Mouse (Mus musculus) neutrophil, adult 65 days (primary cell): ENCODE data around the gene Irf2bp1. TPM values are rescaled to one million over a fixed set of nuclear protein-coding genes. Genes with fewer than 3 reads are reported as not detected.

Experiments
- total RNA-seq: library from RNA; stranded (reverse); gene quantifications from 2 replicates; pipeline ENCODE4 v1.2.4, GENCODE M21; 2023

The Irf2bp1 gene
- total RNA-seq: 11.7 and 14.2 TPM in 2 replicates

GRCm38 (mm10) chr7:19003902-19004630 is at the start of gene Irf2bp1:
Gene Irf2bp1 (plus strand): TSS chr7:19004044.

DNA sequence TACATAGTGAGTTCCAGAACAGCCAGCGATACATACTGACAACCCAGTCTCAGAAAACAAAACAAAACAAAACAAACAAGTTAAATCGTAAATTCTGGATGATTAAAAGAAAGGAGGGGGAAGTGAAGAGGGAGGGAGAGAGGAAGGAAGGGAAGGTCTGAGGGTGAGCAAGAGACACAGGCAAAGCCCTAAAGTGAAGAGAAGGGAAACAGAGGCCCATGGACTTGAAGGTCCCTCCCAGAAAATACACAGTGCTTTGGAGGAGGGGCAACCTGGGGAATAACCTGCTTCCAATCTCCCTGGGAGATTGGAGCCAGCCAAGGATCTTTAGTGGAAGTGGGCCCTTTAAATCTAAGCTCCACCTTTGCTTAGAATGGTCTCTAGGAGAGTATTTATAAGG is 16.7 kb upstream of the Irf2bp1 start, which contains the start of gene Nanos2:
Gene Nanos2 (plus strand): TSS at position 301 of the 400 bp plus-strand sequence.

DNA sequence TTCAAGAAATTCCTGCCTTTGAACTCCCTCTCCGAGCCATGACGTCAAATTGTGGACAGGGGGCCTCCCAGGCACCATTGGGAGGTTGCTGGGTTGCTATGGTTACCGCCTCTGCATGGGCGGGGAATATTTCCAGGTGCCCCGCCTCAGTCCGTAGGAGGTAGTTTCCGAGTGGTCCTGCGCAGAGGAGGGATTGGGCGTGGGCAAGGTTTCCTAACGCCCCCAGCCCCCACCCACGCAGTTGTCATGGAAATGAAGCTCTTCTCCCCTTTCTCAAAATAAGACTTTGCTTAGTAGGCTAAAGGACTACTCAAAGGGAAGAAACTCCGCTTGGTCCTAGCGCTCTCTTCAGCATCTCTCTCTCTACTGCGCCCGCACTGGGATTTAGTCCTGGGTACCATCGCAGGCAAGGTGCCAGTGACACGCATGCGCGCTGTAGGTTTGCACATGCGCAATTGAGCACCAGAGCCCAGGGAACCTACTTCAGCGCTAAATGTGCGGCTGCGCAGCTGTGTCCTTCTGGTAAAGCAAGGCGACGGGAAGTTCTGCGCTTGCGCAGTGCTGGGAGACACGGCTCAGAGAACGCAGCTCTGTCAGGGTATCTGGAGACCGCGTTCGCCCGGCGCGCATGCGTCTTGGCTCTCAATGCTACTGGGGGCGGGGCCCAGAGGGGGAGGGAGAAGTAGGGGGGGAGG is 13.1 kb upstream of the Irf2bp1 start, which contains the start of gene Mypop:
Gene Mypop (plus strand): TSS at position 645 of the 695 bp plus-strand sequence.

DNA sequence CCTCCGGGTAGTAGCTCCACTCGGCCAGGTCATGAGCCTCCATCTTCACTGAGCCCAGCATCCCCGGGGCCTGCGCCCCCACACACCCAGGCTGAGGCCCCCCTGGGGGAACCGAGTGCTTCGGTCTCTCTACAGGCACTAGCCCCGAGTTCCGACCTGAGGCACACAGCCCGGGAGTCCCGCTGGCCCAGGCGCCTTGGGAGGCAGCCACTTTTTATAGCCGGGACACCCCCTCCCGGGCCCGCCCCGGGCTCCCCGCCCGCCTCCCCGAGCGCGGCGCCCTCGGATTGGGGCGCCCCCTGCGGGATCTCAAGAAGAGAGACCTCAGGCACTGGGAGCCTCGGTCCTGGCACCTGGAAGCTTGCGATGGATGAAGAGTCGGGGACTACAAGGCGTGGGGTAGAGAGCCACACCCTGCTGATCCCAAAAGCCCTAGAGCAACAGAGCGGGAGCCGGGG is 19.5 kb downstream of the Irf2bp1 start, which contains the start of gene Foxa3:
Gene Foxa3 (minus strand): TSS at position 182 of the 458 bp plus-strand sequence.

DNA sequence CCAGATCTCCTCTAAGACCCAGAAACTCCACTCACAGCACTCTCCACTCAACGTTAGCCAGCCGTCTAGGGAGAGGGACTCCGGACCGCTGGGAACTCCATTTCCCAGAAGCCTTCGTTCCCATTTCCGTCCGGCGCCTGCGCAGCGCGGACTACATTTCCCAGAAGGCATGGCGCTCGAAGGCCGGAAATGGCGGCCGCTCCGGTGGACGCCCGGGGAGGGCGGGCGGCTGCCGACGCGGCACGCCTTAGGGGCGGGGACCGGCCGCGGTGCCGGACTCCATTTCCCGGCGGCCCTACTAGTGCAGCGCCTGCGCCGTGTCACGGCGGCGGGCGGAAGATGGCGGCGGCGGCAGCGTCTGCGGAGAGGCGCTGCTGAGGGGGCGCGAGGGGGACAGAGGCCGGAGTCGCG is 20.3 kb downstream of the Irf2bp1 start, which contains the start of gene Sympk:
Gene Sympk (plus strand): TSS at position 282 of the 411 bp plus-strand sequence.

GRCm38 (mm10) chr7:19054047-19054776 is 50.4 kb downstream of the Irf2bp1 start, which contains the start of gene Rsph6a:
Gene Rsph6a (plus strand): TSS chr7:19054690.

Other genes with a start within 250 kb of the Irf2bp1 start
- gene Psg19, start 205.5 kb upstream of the Irf2bp1 start, total RNA-seq: not detected in 2 replicates
- not detected in 2 replicates for gene Psg17, start 182.4 kb upstream of the Irf2bp1 start, total RNA-seq
- gene Mill2, start 164.1 kb upstream of the Irf2bp1 start, total RNA-seq: not detected in 2 replicates
- 2,075 and 2,383 TPM in 2 replicates for gene Pglyrp1, start 132.7 kb upstream of the Irf2bp1 start, total RNA-seq
- gene Ccdc61, start 93.6 kb upstream of the Irf2bp1 start, total RNA-seq: 11.2 and 12.3 TPM in 2 replicates
- gene Nova2, start 78.2 kb upstream of the Irf2bp1 start, total RNA-seq: not detected in 2 replicates
- not detected in 2 replicates for gene Nanos2, start 16.6 kb upstream of the Irf2bp1 start, total RNA-seq
- gene Mypop, start 12.8 kb upstream of the Irf2bp1 start, total RNA-seq: 0.48 TPM in 1 of 2 replicates, not detected in the other
- gene Foxa3, start 19.5 kb downstream of the Irf2bp1 start, total RNA-seq: not detected in 2 replicates
- 48.2 and 50.0 TPM in 2 replicates for gene Sympk, start 20.3 kb downstream of the Irf2bp1 start, total RNA-seq
- not detected in 2 replicates for gene Rsph6a, start 50.6 kb downstream of the Irf2bp1 start, total RNA-seq
- 17.9 and 18.4 TPM in 2 replicates for gene Dmwd, start 72.2 kb downstream of the Irf2bp1 start, total RNA-seq
- gene Dmpk, start 79.8 kb downstream of the Irf2bp1 start, total RNA-seq: 3.2 and 5.1 TPM in 2 replicates
- gene Six5, start 90.5 kb downstream of the Irf2bp1 start, total RNA-seq: not detected in 2 replicates
- gene Gm4969, start 114.3 kb downstream of the Irf2bp1 start, total RNA-seq: not detected in 2 replicates
- 10.8 and 13.2 TPM in 2 replicates for gene Fbxo46, start 115.8 kb downstream of the Irf2bp1 start, total RNA-seq
- gene Qpctl, start 145.2 kb downstream of the Irf2bp1 start, total RNA-seq: 9.2 and 15.5 TPM in 2 replicates
- 23.1 and 30.1 TPM in 2 replicates for gene Snrpd2, start 145.7 kb downstream of the Irf2bp1 start, total RNA-seq
- gene Gipr, start 162.1 kb downstream of the Irf2bp1 start, total RNA-seq: not detected in 2 replicates
- gene Eml2, start 172.4 kb downstream of the Irf2bp1 start, total RNA-seq: 66.7 and 67.7 TPM in 2 replicates
- gene Gpr4, start 208.5 kb downstream of the Irf2bp1 start, total RNA-seq: 0.14 and 0.25 TPM in 2 replicates
- 23.2 and 33.0 TPM in 2 replicates for gene Opa3, start 224.3 kb downstream of the Irf2bp1 start, total RNA-seq